Mouse (Mus musculus) hindbrain, embryonic 16.5 days (tissue): ENCODE measurements around the gene Pex11a. TPM values are rescaled to one million over a fixed set of nuclear protein-coding genes. Genes with fewer than 3 reads are reported as not detected.

ENCODE experiments used
- ATAC-seq: fragments of 200-750 bp; cut with Nextera tagmentation; 2 replicates; pipeline ENCODE4 v1.8.0; 2017; ENCODE audit warnings: moderate TSS enrichment, moderate library complexity
- H3K27ac ChIP-seq: fragments of 300-500 bp; sonication (generic); 2 replicates; pipeline ENCODE4 v1.5.1; 2014; ENCODE audit warnings: low read depth, mild to moderate bottlenecking, control low read depth, low read length, moderate library complexity
- H3K27me3 ChIP-seq: fragments of 300-500 bp; sonication (generic); replicated peaks from 2 replicates; pipeline ENCODE4 v1.6.1; 2014; ENCODE audit warnings: low read length; ENCODE audit not compliant: control insufficient read depth, insufficient read depth
- H3K36me3 ChIP-seq: fragments of 300-500 bp; sonication (generic); 2 replicates; pipeline ENCODE4 v1.6.1; 2014; ENCODE audit warnings: mild to moderate bottlenecking, low read length, moderate library complexity, mixed read lengths; ENCODE audit not compliant: control insufficient read depth, insufficient read depth
- H3K4me1 ChIP-seq: fragments of 300-500 bp; sonication (generic); 2 replicates; pipeline ENCODE4 v1.6.1; 2014; ENCODE audit warnings: low read depth, low read length; ENCODE audit not compliant: control insufficient read depth, insufficient read depth
- H3K4me2 ChIP-seq: fragments of 300-500 bp; sonication (generic); 2 replicates; pipeline ENCODE4 v1.6.1; 2014; ENCODE audit warnings: mild to moderate bottlenecking, low read length, control low read depth, moderate library complexity
- H3K4me3 ChIP-seq: fragments of 300-500 bp; sonication (generic); 2 replicates; pipeline ENCODE4 v1.5.1; 2014; ENCODE audit warnings: mild to moderate bottlenecking, low read length, control low read depth, moderate library complexity
- H3K9ac ChIP-seq: fragments of 300-500 bp; sonication (generic); 2 replicates; pipeline ENCODE4 v1.6.1; 2014; ENCODE audit warnings: low read depth, mild to moderate bottlenecking, control low read depth, low read length, moderate library complexity
- H3K9me3 ChIP-seq: fragments of 300-500 bp; sonication (generic); 2 replicates; pipeline ENCODE4 v1.6.1; 2014; ENCODE audit warnings: mild to moderate bottlenecking, low read length, moderate library complexity; ENCODE audit not compliant: control insufficient read depth
- WGBS: fragments of 180-500 bp; shearing (Covaris S2); extraction: QIAGEN DNeasy Blood & Tissue Kit; methylation state at CpG from one replicate; pipeline ENCODE4 v1.1.7; 2014; 5-methylcytosine and 5-hydroxymethylcytosine counted together
- polyA plus RNA-seq: library from polyadenylated mRNA; unstranded; fragments of >200 nt; fragmentation: Nextera tagmentation; extraction: Ambion mirVana; gene quantifications from 2 replicates; pipeline ENCODE4 v1.2.1, GENCODE M21; 2015

Pex11a gene
- polyA plus RNA-seq, 1 experiment from 2014 or later, result 13.2 TPM

GRCm38 (mm10) chr7:79765991-79766390, 23.1 kb upstream of the Pex11a start:
- no peaks in the 10 kb centered on the region for H3K9me3 ChIP-seq
- WGBS, result 47% methylated on average over 1 of the region's 1 CpGs
- no peak overlapping the region for H3K9ac ChIP-seq
- no peaks in the 10 kb centered on the region for H3K36me3 ChIP-seq
- no peak overlapping the region for H3K27ac ChIP-seq
- no peaks in the 10 kb centered on the region for H3K27me3 ChIP-seq
- H3K4me1 ChIP-seq, result no peaks in the 10 kb centered on the region
- no peak overlapping the region for H3K4me2 ChIP-seq
- no peak for ATAC-seq
- no peak overlapping the region for H3K4me3 ChIP-seq

- Histone ChIP-seq H3K36me3 (no peaks in the 10 kb centered on the region), H3K4me3 (no peak overlapping the region), H3K9me3 (no peaks in the 10 kb centered on the region), H3K9ac (no peak overlapping the region), H3K4me1 (no peaks in the 10 kb centered on the region), H3K4me2 (no peak overlapping the region), H3K27ac (no peak overlapping the region), H3K27me3 (no peaks in the 10 kb centered on the region)
- ATAC-seq, result no peak
- 77% methylated on average over 8 of the region's 8 CpGs for WGBS
These were observed 19.2 kb upstream of the Pex11a start for GRCm38 (mm10) chr7:79762106-79762505.

GRCm38 (mm10) chr7:79761124-79761876, 18.4 kb upstream of the Pex11a start:
- no peak overlapping the region for H3K4me2 ChIP-seq
- no peaks in the 10 kb centered on the region for H3K36me3 ChIP-seq
- 82% methylated on average over 5 of the region's 5 CpGs for WGBS
- H3K4me1 ChIP-seq, result no peaks in the 10 kb centered on the region
- H3K4me3 ChIP-seq, result no peak overlapping the region
- ATAC-seq, result no peak
- H3K27me3 ChIP-seq, result no peaks in the 10 kb centered on the region
- no peaks in the 10 kb centered on the region for H3K9me3 ChIP-seq
- no peak overlapping the region for H3K27ac ChIP-seq
- H3K9ac ChIP-seq, result no peak overlapping the region

DNA sequence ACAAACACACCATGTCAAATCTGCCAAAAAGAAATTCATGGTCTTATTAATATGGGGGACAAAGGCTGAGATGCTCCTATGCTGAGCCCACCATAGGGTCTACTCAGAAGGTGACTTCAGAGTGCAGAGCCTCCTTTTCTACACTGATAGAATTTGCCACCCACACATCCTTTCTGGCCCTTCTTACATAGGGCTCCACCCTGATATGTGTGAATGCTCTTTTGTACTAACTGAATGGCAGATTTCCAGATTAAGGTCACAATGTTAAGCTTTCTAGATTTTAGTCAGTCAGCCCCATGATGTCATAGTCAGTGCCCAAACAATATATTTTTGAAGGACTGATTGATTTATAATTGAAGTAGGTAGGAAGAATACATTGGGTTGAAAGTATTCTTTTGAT, 16.8 kb upstream of the Pex11a start:
- Histone ChIP-seq H3K27me3 (no peaks in the 10 kb centered on the region), H3K9me3 (no peaks in the 10 kb centered on the region), H3K4me3 (no peak overlapping the region), H3K9ac (no peak overlapping the region), H3K36me3 (no peaks in the 10 kb centered on the region), H3K27ac (no peak overlapping the region), H3K4me1 (no peaks in the 10 kb centered on the region), H3K4me2 (no peak overlapping the region)
- no peak for ATAC-seq

DNA sequence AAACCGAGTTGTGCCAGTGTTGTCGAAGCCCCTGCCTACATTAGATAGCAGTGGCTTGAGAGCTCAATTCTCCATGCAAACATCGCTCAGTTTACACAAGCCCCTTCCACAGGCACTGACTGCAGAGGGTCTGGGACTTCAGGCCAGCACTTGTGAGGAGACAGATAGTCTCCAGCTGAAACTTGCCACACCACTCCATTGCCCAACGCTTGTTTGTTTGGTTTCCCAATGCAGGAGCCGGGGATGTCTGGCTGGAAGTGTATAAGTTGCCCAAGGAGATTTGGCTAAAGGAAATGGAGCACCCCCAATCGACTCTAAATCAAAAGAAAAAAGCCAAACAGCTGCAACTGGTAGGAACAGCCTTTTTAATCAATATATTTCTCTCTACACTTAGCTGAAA, 15.2 kb upstream of the Pex11a start:
- Histone ChIP-seq H3K4me3 (no peak overlapping the region), H3K9me3 (no peaks in the 10 kb centered on the region), H3K9ac (no peak overlapping the region), H3K27me3 (no peaks in the 10 kb centered on the region), H3K4me1 (no peaks in the 10 kb centered on the region), H3K36me3 (no peaks in the 10 kb centered on the region), H3K4me2 (no peak overlapping the region), H3K27ac (no peak overlapping the region)
- 77% methylated on average over 6 of the region's 6 CpGs for WGBS
- no peak for ATAC-seq

- H3K9me3 ChIP-seq, result no peaks in the 10 kb centered on the region
- no peaks in the 10 kb centered on the region for H3K36me3 ChIP-seq
- no peaks in the 10 kb centered on the region for H3K4me1 ChIP-seq
- no peak overlapping the region for H3K9ac ChIP-seq
- no peaks in the 10 kb centered on the region for H3K27me3 ChIP-seq
- H3K4me3 ChIP-seq, result no peak overlapping the region
- H3K27ac ChIP-seq, result no peak overlapping the region
- 45% methylated on average over 2 of the region's 2 CpGs for WGBS
- no peak for ATAC-seq
- H3K4me2 ChIP-seq, result no peak overlapping the region
These were observed 13.4 kb upstream of the Pex11a start for GRCm38 (mm10) chr7:79756334-79756733.

GRCm38 (mm10) chr7:79749511-79749910, 6.6 kb upstream of the Pex11a start:
- no peak overlapping the region for H3K27ac ChIP-seq
- H3K9ac ChIP-seq, result no peak overlapping the region
- H3K9me3 ChIP-seq, result no peaks in the 10 kb centered on the region
- H3K4me3 ChIP-seq, result no peak overlapping the region
- no peak overlapping the region for H3K4me2 ChIP-seq
- H3K36me3 ChIP-seq, result no peaks in the 10 kb centered on the region
- H3K27me3 ChIP-seq, result no peaks in the 10 kb centered on the region
- H3K4me1 ChIP-seq, result no peaks in the 10 kb centered on the region
- no peak for ATAC-seq
- 85% methylated on average over 6 of the region's 6 CpGs for WGBS

DNA sequence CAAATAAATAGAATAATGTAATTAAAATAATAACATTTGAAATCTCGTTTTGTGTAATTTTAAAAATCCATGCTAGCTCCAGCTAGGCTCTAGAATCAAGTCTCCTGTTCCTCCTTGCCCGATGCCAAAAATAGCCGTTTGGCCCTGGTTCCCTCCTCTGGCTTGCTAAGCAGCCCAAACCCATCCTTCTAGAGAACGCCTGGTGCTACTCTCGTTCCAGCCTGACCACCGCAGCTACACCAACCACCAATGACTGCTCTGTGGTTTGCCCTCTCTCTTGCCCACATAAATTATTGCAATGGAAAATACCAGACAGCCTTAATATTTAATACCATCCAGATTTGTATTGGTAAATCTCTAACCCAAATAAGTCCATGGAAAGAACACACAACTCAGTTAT, 4.7 kb upstream of the Pex11a start:
- no peaks in the 10 kb centered on the region for H3K27me3 ChIP-seq

GRCm38 (mm10) chr7:79744585-79744984, 1.7 kb upstream of the Pex11a start:
- no peaks in the 10 kb centered on the region for H3K9me3 ChIP-seq
- H3K9ac ChIP-seq, result no peak overlapping the region
- H3K36me3 ChIP-seq, result no peaks in the 10 kb centered on the region
- H3K27me3 ChIP-seq, result no peaks in the 10 kb centered on the region
- WGBS, result 80% methylated on average over 5 of the region's 5 CpGs
- no peak overlapping the region for H3K4me3 ChIP-seq
- peaks cover 6% of the 10 kb centered on the region for H3K4me1 ChIP-seq
- H3K4me2 ChIP-seq, result no peak overlapping the region
- ATAC-seq, result no peak
- H3K27ac ChIP-seq, result no peak overlapping the region

More for the DNA sequence above, 4.7 kb upstream of the Pex11a start:
- no peak overlapping the region for H3K27ac ChIP-seq
- H3K4me2 ChIP-seq, result no peak overlapping the region
- no peaks in the 10 kb centered on the region for H3K9me3 ChIP-seq
- H3K9ac ChIP-seq, result no peak overlapping the region
- no peaks in the 10 kb centered on the region for H3K36me3 ChIP-seq
- H3K4me3 ChIP-seq, result no peak overlapping the region
- peaks cover 6% of the 10 kb centered on the region for H3K4me1 ChIP-seq
- WGBS, result 84% methylated on average over 6 of the region's 6 CpGs
- ATAC-seq, result no peak
